Mouse (Mus musculus): ENCODE measurements around the gene Noxo1. TPM values are rescaled to one million over a fixed set of nuclear protein-coding genes. Genes with fewer than 3 reads are reported as not detected.

Gene Noxo1
- total and polyA plus RNA-seq, 3 experiments = 0.62 to 2.4 TPM; not detected in 1

GRCm38 (mm10) chr17:24724184-24724583, 28.1 kb downstream of the Noxo1 start, which contains the start of gene Ndufb10 (continued):
- TF ChIP-seq ZMIZ1 (IDR thresholded peaks at IDR 0.05; ENCODE audit: low read depth, low read length) = peak; percentile 70; the same call in 1 of the 2 replicates
- TF ChIP-seq MEF2A (IDR thresholded peaks at IDR 0.05; ENCODE audit: extremely low read depth, insufficient replicate concordance, low read depth, low read length, poor library complexity, severe bottlenecking) = no peak
- no peak for TF ChIP-seq TAL1 (IDR thresholded peaks at IDR 0.05; ENCODE audit: low read length)
- TF ChIP-seq EP300 (IDR thresholded peaks at IDR 0.05; ENCODE audit: low read depth in 1 of 2, low read length in 2 of 2) = no peak
- TF ChIP-seq RCOR1 (IDR thresholded peaks at IDR 0.05; ENCODE audit: low read depth, low read length) = no peak
- TF ChIP-seq HCFC1 (IDR thresholded peaks at IDR 0.05; ENCODE audit: low read depth, low read length) = peak; percentile 91
- no peak for TF ChIP-seq ETS1 (IDR thresholded peaks at IDR 0.05; ENCODE audit: low read depth, low read length)
- peak; percentile 82 for TF ChIP-seq SIN3A (IDR thresholded peaks at IDR 0.05; ENCODE audit: low read length)
- no peak for TF ChIP-seq JUND (IDR thresholded peaks at IDR 0.05; ENCODE audit: low read depth, low read length)
- TF ChIP-seq ELF1 (IDR thresholded peaks at IDR 0.05; ENCODE audit: low read depth, low read length) = peak; percentile 61
- TF ChIP-seq GATA1 (IDR thresholded peaks at IDR 0.05; ENCODE audit: low read depth, low read length) = no peak

- no peaks in the 10 kb centered on the region for H3K27me3 ChIP-seq (ENCODE audit: control insufficient read depth in 1 of 2, insufficient read depth in 2 of 2, low read length in 2 of 2)
- H3K79me2 ChIP-seq (ENCODE audit: control insufficient read depth, insufficient read depth, low read length, poor library complexity) = peaks cover 28% of the 10 kb centered on the region
- no peaks in the 10 kb centered on the region for H3K9me3 ChIP-seq (replicated peaks; ENCODE audit: insufficient read depth, low read length)
- TF ChIP-seq SMC3 (IDR thresholded peaks at IDR 0.05; ENCODE audit: low read depth, low read length) = 0 out of 2 replicates have a peak, but pooled peaks have one; percentile 11
- TF ChIP-seq NRF1 (IDR thresholded peaks at IDR 0.05; ENCODE audit: insufficient read depth, low read depth, low read length, poor library complexity, severe bottlenecking) = no peak
- peak in 2 of 3 experiments; percentile 11 to 28; a peak in 2 of 6 replicates for TF ChIP-seq CTCF (IDR thresholded peaks at IDR 0.05 in 2 of 3, conservative IDR thresholded peaks at IDR 0.05 in 1 of 3; ENCODE audit: control insufficient read depth in 1 of 3, insufficient read depth in 1 of 3, low read depth in 2 of 3, low read length in 3 of 3, poor library complexity in 1 of 3, severe bottlenecking in 1 of 3)
- peak; percentile 94 for TF ChIP-seq TBP (IDR thresholded peaks at IDR 0.05; ENCODE audit: low read depth, low read length)
- no peak overlapping the region for H3K4me3 ChIP-seq (ENCODE audit: control insufficient read depth in 1 of 2, insufficient read depth in 1 of 2, low read depth in 2 of 2, low read length in 2 of 2)
- no peak overlapping the region for H3K9ac ChIP-seq (ENCODE audit: control insufficient read depth, low read depth, low read length, poor library complexity, severe bottlenecking)
- DNase-seq (ENCODE audit: low read depth, low spot score) = no peak
- peaks cover 5 to 10% of the 10 kb centered on the region in 2 experiments; a peak in 2 of 4 replicates for H3K36me3 ChIP-seq (ENCODE audit: control insufficient read depth in 1 of 2, insufficient read depth in 2 of 2, low read length in 2 of 2)
- H3K4me1 ChIP-seq (ENCODE audit: control insufficient read depth in 1 of 2, insufficient read depth in 2 of 2, low read length in 2 of 2) = peaks cover 0 to 12% of the 10 kb centered on the region in 2 experiments; a peak in 3 of 4 replicates
- no peak overlapping the region for H3K27ac ChIP-seq (ENCODE audit: control insufficient read depth, low read depth, low read length)
Measured at GRCm38 (mm10) chr17:24725637-24726390, 29.8 kb downstream of the Noxo1 start.

- Histone ChIP-seq H3K27me3 (ENCODE audit: control insufficient read depth in 1 of 2, insufficient read depth in 2 of 2, low read length in 2 of 2) (no peaks in the 10 kb centered on the region), H3K9me3 (replicated peaks; ENCODE audit: insufficient read depth, low read length) (no peaks in the 10 kb centered on the region), H3K4me1 (ENCODE audit: control insufficient read depth in 1 of 2, insufficient read depth in 2 of 2, low read length in 2 of 2) (peaks cover 0 to 12% of the 10 kb centered on the region in 2 experiments; a peak in 3 of 4 replicates), H3K79me2 (ENCODE audit: control insufficient read depth, insufficient read depth, low read length, poor library complexity) (peaks cover 12% of the 10 kb centered on the region), H3K36me3 (ENCODE audit: control insufficient read depth in 1 of 2, insufficient read depth in 2 of 2, low read length in 2 of 2) (peaks cover 0 to 5% of the 10 kb centered on the region in 2 experiments; a peak in 1 of 4 replicates), H3K27ac (ENCODE audit: control insufficient read depth, low read depth, low read length) (no peak within 1 kb of the TSS), H3K9ac (ENCODE audit: control insufficient read depth, low read depth, low read length, poor library complexity, severe bottlenecking) (no peak within 1 kb of the TSS), H3K4me3 (ENCODE audit: control insufficient read depth in 1 of 2, insufficient read depth in 1 of 2, low read depth in 2 of 2, low read length in 2 of 2) (no peak within 1 kb of the TSS)
- no peak for DNase-seq (ENCODE audit: low read depth, low spot score)
- no peak for TF ChIP-seq ZC3H11A (IDR thresholded peaks at IDR 0.05; ENCODE audit: low read depth, low read length)
- TF ChIP-seq KAT2A (conservative IDR thresholded peaks at IDR 0.05; ENCODE audit: low read depth, low read length) = no peak
- no peak for TF ChIP-seq E2F4 (IDR thresholded peaks at IDR 0.05; ENCODE audit: borderline replicate concordance, low read depth, low read length)
- no peak for TF ChIP-seq TAL1 (IDR thresholded peaks at IDR 0.05; ENCODE audit: low read length)
- no peak for TF ChIP-seq JUND (IDR thresholded peaks at IDR 0.05; ENCODE audit: low read depth, low read length)
- TF ChIP-seq CHD2 (IDR thresholded peaks at IDR 0.05; ENCODE audit: low read length) = no peak
- TF ChIP-seq CHD1 (IDR thresholded peaks at IDR 0.05; ENCODE audit: low read depth, low read length) = no peak
- no peak for TF ChIP-seq GATA1 (IDR thresholded peaks at IDR 0.05; ENCODE audit: low read depth, low read length)
- no peak for TF ChIP-seq RAD21 (IDR thresholded peaks at IDR 0.05; ENCODE audit: low read depth, low read length)
- no peak for TF ChIP-seq GABPA (IDR thresholded peaks at IDR 0.05; ENCODE audit: low read depth, low read length)
- no peak for TF ChIP-seq TBP (IDR thresholded peaks at IDR 0.05; ENCODE audit: low read depth, low read length)
- TF ChIP-seq MYC (IDR thresholded peaks at IDR 0.05; ENCODE audit: low read depth, low read length) = no peak
- no peak for TF ChIP-seq ETS1 (IDR thresholded peaks at IDR 0.05; ENCODE audit: low read depth, low read length)
- no peak for TF ChIP-seq ELF1 (IDR thresholded peaks at IDR 0.05; ENCODE audit: low read depth, low read length)
- no peak for TF ChIP-seq ZKSCAN1 (IDR thresholded peaks at IDR 0.05; ENCODE audit: low read depth, low read length)
- TF ChIP-seq NELFE (IDR thresholded peaks at IDR 0.05; ENCODE audit: low read depth, low read length) = no peak
- no peak for TF ChIP-seq MYB (IDR thresholded peaks at IDR 0.05; ENCODE audit: low read depth, low read length)
Measured at GRCm38 (mm10) chr17:24727618-24728017, 31.6 kb downstream of the Noxo1 start, which contains the start of gene Rpl3l. Gene Rpl3l (plus strand): TSS chr17:24727820.

All from MEL (cell line).